Mouse (Mus musculus) limb, embryonic 14.5 days (tissue): ENCODE results near the gene Gss. TPM values are rescaled to one million over a fixed set of nuclear protein-coding genes. Genes with fewer than 3 reads are reported as not detected.

Experiments
- ATAC-seq: fragments of 200-750 bp; cut with Nextera tagmentation; 2 replicates; pipeline ENCODE4 v1.8.0; 2017; ENCODE audit warnings: low read depth, moderate number of reproducible peaks, moderate TSS enrichment; ENCODE audit not compliant: low FRiP score
- DNase-seq: peaks from one replicate; pipeline ENCODE4 v3.0.0-alpha.2; 2015; ENCODE audit warnings: low spot score
- H3K27ac ChIP-seq: fragments of 300-500 bp; sonication (generic); replicated peaks from 2 replicates; pipeline ENCODE4 v1.5.1; 2014; ENCODE audit warnings: low read depth, mild to moderate bottlenecking, low read length, moderate library complexity, mixed read lengths
- H3K27me3 ChIP-seq: fragments of 300-500 bp; sonication (generic); 2 replicates; pipeline ENCODE4 v1.6.1; 2014; ENCODE audit warnings: low read length, mixed read lengths; ENCODE audit not compliant: control insufficient read depth, insufficient read depth
- H3K36me3 ChIP-seq: fragments of 300-500 bp; sonication (generic); 2 replicates; pipeline ENCODE4 v1.6.1; 2014; ENCODE audit warnings: mild to moderate bottlenecking, low read length, moderate library complexity, mixed read lengths; ENCODE audit not compliant: control insufficient read depth, insufficient read depth
- H3K4me1 ChIP-seq: fragments of 300-500 bp; sonication (generic); 2 replicates; pipeline ENCODE4 v1.6.1; 2014; ENCODE audit warnings: antibody characterized with exemption, low read length, mixed read lengths; ENCODE audit not compliant: control insufficient read depth, insufficient read depth
- H3K4me2 ChIP-seq: fragments of 300-500 bp; sonication (generic); replicated peaks from 2 replicates; pipeline ENCODE4 v1.6.1; 2014; ENCODE audit warnings: low read depth, mild to moderate bottlenecking, low read length, moderate library complexity; ENCODE audit not compliant: severe bottlenecking
- H3K4me3 ChIP-seq: fragments of 300-500 bp; sonication (generic); replicated peaks from 2 replicates; pipeline ENCODE4 v1.5.1; 2014; ENCODE audit warnings: low read length
- H3K9ac ChIP-seq: fragments of 300-500 bp; sonication (generic); 2 replicates; pipeline ENCODE4 v1.6.1; 2014; ENCODE audit warnings: mild to moderate bottlenecking, low read depth, low read length, moderate library complexity; ENCODE audit not compliant: severe bottlenecking
- H3K9me3 ChIP-seq: fragments of 300-500 bp; sonication (generic); 2 replicates; pipeline ENCODE4 v1.6.1; 2016; ENCODE audit warnings: low read length; ENCODE audit not compliant: control insufficient read depth
- POLR2A ChIP-seq: fragments of 200-500 bp; IDR thresholded peaks from 2 replicates; pipeline ENCODE4 v1.8.0; 2012; ENCODE audit warnings: inconsistent platforms, mild to moderate bottlenecking, moderate library complexity, borderline replicate concordance; ENCODE audit not compliant: insufficient read depth, insufficient read length; ENCODE audit errors: extremely low read depth
- WGBS: fragments of 180-500 bp; shearing (Covaris S2); extraction: QIAGEN DNeasy Blood & Tissue Kit; methylation state at CpG from one replicate; pipeline ENCODE4 v1.1.7; 2014; 5-methylcytosine and 5-hydroxymethylcytosine counted together
- polyA plus RNA-seq, 2 experiments: library from polyadenylated mRNA; depleted of rRNA in 1 of 2; stranded (reverse) in 1 of 2; unstranded in 1 of 2; fragments of >200 nt; fragmentation: Nextera tagmentation in 1 of 2; extraction: Ambion mirVana in 1 of 2; gene quantifications; 2 replicates each; pipeline versions ENCODE4 v1.2.1 to v1.2.3; 2012 to 2014

Gene Gss
- polyA plus RNA-seq, 2 experiments: 16.3 to 24.9 TPM

GRCm38 (mm10) chr2:155524378-155524777 is 68.2 kb downstream of the Gss start:
- WGBS: 57% methylated on average over 1 of the region's 1 CpGs
- Histone ChIP-seq H3K4me1 (no peaks in the 10 kb centered on the region), H3K27ac (no peak overlapping the region), H3K9me3 (no peaks in the 10 kb centered on the region), H3K4me2 (no peak overlapping the region), H3K36me3 (no peaks in the 10 kb centered on the region), H3K27me3 (no peaks in the 10 kb centered on the region), H3K4me3 (no peak overlapping the region), H3K9ac (no peak overlapping the region)
- DNase-seq (no peak), ATAC-seq (no peak)
- no peak for TF ChIP-seq POLR2A

- H3K9ac ChIP-seq: no peak overlapping the region
- 59% methylated on average over 5 of the region's 5 CpGs for WGBS
- no peak for TF ChIP-seq POLR2A
- H3K4me3 ChIP-seq: no peak overlapping the region
- no peaks in the 10 kb centered on the region for H3K9me3 ChIP-seq
- H3K4me2 ChIP-seq: no peak overlapping the region
- no peak for ATAC-seq
- peaks cover 3% of the 10 kb centered on the region; the same call in 1 of the 2 replicates for H3K4me1 ChIP-seq
- no peaks in the 10 kb centered on the region for H3K27me3 ChIP-seq
- H3K27ac ChIP-seq: no peak overlapping the region
- no peak for DNase-seq
- no peaks in the 10 kb centered on the region for H3K36me3 ChIP-seq
Measured at GRCm38 (mm10) chr2:155523706-155524105, 68.9 kb downstream of the Gss start.

- ATAC-seq: no peak
- no peak for DNase-seq
- WGBS: 25% methylated on average over 18 of the region's 18 CpGs
- Histone ChIP-seq H3K27me3 (0 out of 2 replicates have a peak, but pooled peaks cover 3% of the 10 kb centered on the region), H3K4me1 (peaks cover 7% of the 10 kb centered on the region; the same call in 1 of the 2 replicates), H3K4me3 (peak overlapping the region; percentile 75), H3K9ac (peak overlapping the region; percentile 67), H3K27ac (0 out of 2 replicates have a peak overlapping the region, but pooled peaks have one; percentile 10), H3K9me3 (no peaks in the 10 kb centered on the region), H3K4me2 (peak overlapping the region; percentile 81), H3K36me3 (no peaks in the 10 kb centered on the region)
- no peak for TF ChIP-seq POLR2A
Measured at GRCm38 (mm10) chr2:155518531-155519270, 73.9 kb downstream of the Gss start.

- Histone ChIP-seq H3K4me1 (peaks cover 7% of the 10 kb centered on the region; the same call in 1 of the 2 replicates), H3K27ac (0 out of 2 replicates have a peak within 1 kb of the TSS, but pooled peaks have one; percentile 10), H3K27me3 (0 out of 2 replicates have a peak, but pooled peaks cover 3% of the 10 kb centered on the region), H3K9ac (peak within 1 kb of the TSS; percentile 67), H3K4me3 (peak within 1 kb of the TSS; percentile 75), H3K4me2 (peak within 1 kb of the TSS; percentile 81), H3K9me3 (no peaks in the 10 kb centered on the region), H3K36me3 (no peaks in the 10 kb centered on the region)
- 5% methylated on average over 68 of the region's 70 CpGs for WGBS
- ATAC-seq (peak; percentile 100), DNase-seq (peak; percentile 96)
- TF ChIP-seq POLR2A: 0 out of 2 replicates have a peak, but pooled peaks have one; percentile 20
Measured at GRCm38 (mm10) chr2:155517455-155518423, 74.9 kb downstream of the Gss start, which contains the start of the genes Acss2 and Ggt7. Acss2 (plus strand) TSS chr2:155517948. Ggt7 (minus strand) TSS chr2:155518237.

- WGBS: 0% methylated on average over 1 of the region's 1 CpGs
- Histone ChIP-seq H3K4me2 (no peak overlapping the region), H3K4me3 (no peak overlapping the region), H3K36me3 (no peaks in the 10 kb centered on the region), H3K9ac (no peak overlapping the region), H3K4me1 (peaks cover 7% of the 10 kb centered on the region; the same call in 1 of the 2 replicates), H3K27ac (no peak overlapping the region), H3K27me3 (0 out of 2 replicates have a peak, but pooled peaks cover 3% of the 10 kb centered on the region), H3K9me3 (no peaks in the 10 kb centered on the region)
- DNase-seq (peak; percentile 53), ATAC-seq (no peak)
- no peak for TF ChIP-seq POLR2A
Measured at GRCm38 (mm10) chr2:155515941-155516340, 76.7 kb downstream of the Gss start.
